Mouse (Mus musculus) CH12.LX (cell line): ENCODE results near the gene Actn4. TPM values are rescaled to one million over a fixed set of nuclear protein-coding genes. Genes with fewer than 3 reads are reported as not detected.

Experiments used
- DNase-seq: peaks from one replicate; pipeline ENCODE4 v3.0.0-alpha.2; 2013; ENCODE audit errors: extremely low read depth
- H3K27ac ChIP-seq: 2 replicates; pipeline ENCODE4 v1.5.1; 2012; ENCODE audit warnings: low read depth, mild to moderate bottlenecking, control low read depth, moderate library complexity; ENCODE audit not compliant: insufficient read depth
- H3K27me3 ChIP-seq: replicated peaks from 2 replicates; pipeline ENCODE3; 2012; ENCODE audit warnings: inconsistent platforms
- H3K36me3 ChIP-seq, 2 experiments: replicated peaks in 1 of 2; 2 replicates each; pipeline versions ENCODE3 to v1.6.1; 2012; ENCODE audit warnings: inconsistent platforms in 1 of 2, low read length in 1 of 2, mild to moderate bottlenecking in 1 of 2, mixed read lengths in 1 of 2, moderate library complexity in 1 of 2; ENCODE audit not compliant: control insufficient read depth in 1 of 2, insufficient read depth in 1 of 2
- H3K4me1 ChIP-seq, 2 experiments: 2 replicates each; pipeline ENCODE4 v1.6.1; 2012; ENCODE audit warnings: inconsistent platforms in 1 of 2, moderate library complexity in 1 of 2; ENCODE audit not compliant: insufficient read depth in 2 of 2, control insufficient read depth in 1 of 2
- H3K4me2 ChIP-seq: 2 replicates; pipeline ENCODE4 v1.6.1; 2012; ENCODE audit warnings: low read depth, mild to moderate bottlenecking, control low read depth; ENCODE audit not compliant: poor library complexity, insufficient read depth, severe bottlenecking
- H3K4me3 ChIP-seq, 3 experiments: fragments of 150-350 bp in 1 of 3; sonication (generic) in 1 of 3; replicated peaks in 1 of 3; 2 replicates each; pipeline versions ENCODE3 to v1.5.1; 2011 to 2012; ENCODE audit warnings: low read depth in 2 of 3, low read length in 2 of 3, mild to moderate bottlenecking in 2 of 3, moderate library complexity in 2 of 3, control low read depth in 1 of 3, improper control_type of control experiment in 1 of 3, inconsistent platforms in 1 of 3, mixed read lengths in 1 of 3; ENCODE audit not compliant: poor library complexity in 1 of 3
- H3K79me2 ChIP-seq: replicated peaks from 2 replicates; pipeline ENCODE4 v1.6.1; 2012; ENCODE audit warnings: mild to moderate bottlenecking, moderate library complexity; ENCODE audit not compliant: control insufficient read depth, poor library complexity, insufficient read depth, severe bottlenecking; ENCODE audit errors: extremely low read depth
- H3K9ac ChIP-seq: 2 replicates; pipeline ENCODE4 v1.6.1; 2012; ENCODE audit warnings: low read depth, mild to moderate bottlenecking, control low read depth, moderate library complexity; ENCODE audit not compliant: insufficient read depth
- H3K9me3 ChIP-seq: replicated peaks from 2 replicates; pipeline ENCODE3; 2012; ENCODE audit warnings: low read length, inconsistent platforms, mixed read lengths
- BHLHE40 ChIP-seq: IDR thresholded peaks from 2 replicates; pipeline ENCODE4 v1.6.1; 2011; ENCODE audit warnings: mild to moderate bottlenecking, low read depth, low read length, improper control_type of control experiment
- CHD2 ChIP-seq: IDR thresholded peaks from 2 replicates; pipeline ENCODE4 v1.6.1; 2011; ENCODE audit warnings: low read length, improper control_type of control experiment
- CTCF ChIP-seq, 2 experiments: IDR thresholded peaks in 1 of 2; conservative IDR thresholded peaks in 1 of 2; 2 replicates each; pipeline ENCODE4 v1.5.1; 2011 to 2012; ENCODE audit warnings: low read depth in 2 of 2, low read length in 2 of 2, improper control_type of control experiment in 1 of 2, inconsistent platforms in 1 of 2, mild to moderate bottlenecking in 1 of 2, moderate library complexity in 1 of 2
- EP300 ChIP-seq: IDR thresholded peaks from 2 replicates; pipeline ENCODE4 v1.6.1; 2011; ENCODE audit warnings: low read length, improper control_type of control experiment
- ETS1 ChIP-seq: conservative IDR thresholded peaks from 2 replicates; pipeline ENCODE4 v1.6.1; 2012; ENCODE audit warnings: low read depth, mild to moderate bottlenecking, inconsistent platforms, low read length, improper control_type of control experiment, moderate library complexity
- JUND ChIP-seq: conservative IDR thresholded peaks from 2 replicates; pipeline ENCODE4 v1.6.1; 2011; ENCODE audit warnings: low read depth, low read length, improper control_type of control experiment
- KAT2A ChIP-seq: IDR thresholded peaks from 2 replicates; pipeline ENCODE4 v1.6.1; 2012; ENCODE audit warnings: low read length, improper control_type of control experiment, inconsistent platforms; ENCODE audit not compliant: insufficient replicate concordance
- MAX ChIP-seq: IDR thresholded peaks from 2 replicates; pipeline ENCODE4 v1.6.1; 2011; ENCODE audit warnings: low read length, improper control_type of control experiment
- MXI1 ChIP-seq: IDR thresholded peaks from 2 replicates; pipeline ENCODE4 v1.6.1; 2011; ENCODE audit warnings: mild to moderate bottlenecking, low read depth, low read length, improper control_type of control experiment
- MYC ChIP-seq: IDR thresholded peaks from 2 replicates; pipeline ENCODE4 v1.6.1; 2011; ENCODE audit warnings: low read depth, mild to moderate bottlenecking, improper control_type of control experiment, low read length
- NELFE ChIP-seq: IDR thresholded peaks from 2 replicates; pipeline ENCODE4 v1.6.1; 2011; ENCODE audit warnings: low read depth, low read length, improper control_type of control experiment
- POLR2A ChIP-seq: IDR thresholded peaks from 2 replicates; pipeline ENCODE4 v1.6.1; 2011; ENCODE audit warnings: low read depth, mild to moderate bottlenecking, improper control_type of control experiment, low read length
- POLR2AphosphoS2 ChIP-seq: IDR thresholded peaks from 2 replicates; pipeline ENCODE4 v1.6.1; 2011; ENCODE audit warnings: low read depth, low read length, improper control_type of control experiment
- RAD21 ChIP-seq: IDR thresholded peaks from 2 replicates; pipeline ENCODE4 v1.6.1; 2011; ENCODE audit warnings: low read depth, mild to moderate bottlenecking, low read length, improper control_type of control experiment, moderate library complexity
- SIN3A ChIP-seq: IDR thresholded peaks from 2 replicates; pipeline ENCODE4 v1.6.1; 2012; ENCODE audit warnings: low read length, improper control_type of control experiment, inconsistent platforms
- SMC3 ChIP-seq: IDR thresholded peaks from 2 replicates; pipeline ENCODE4 v1.6.1; 2011; ENCODE audit warnings: low read depth, low read length, improper control_type of control experiment
- UBTF ChIP-seq: IDR thresholded peaks from 2 replicates; pipeline ENCODE4 v1.6.1; 2012; ENCODE audit warnings: low read depth, mild to moderate bottlenecking, inconsistent platforms, low read length, improper control_type of control experiment, moderate library complexity
- dilution Hi-C: fragments of 300-500 bp; cut with MboI; formaldehyde crosslinking; loops from 2 replicates; pipeline ENCODE4 v1.14.3; 2020; ENCODE audit warnings: low sequenced_read_pairs; ENCODE audit not compliant: extremely low pct_unique_long_range_greater_than_20kb, extremely low pct_ligation_motif_present
- in situ Hi-C: fragments of 300-500 bp; cut with MboI; formaldehyde crosslinking; loops from 3 replicates; pipeline ENCODE4 v1.14.3; 2019; ENCODE audit warnings: low sequenced_read_pairs, low pct_ligation_motif_present, low pct_unique_long_range_greater_than_20kb, mixed read lengths
- polyA plus RNA-seq: library from polyadenylated mRNA; unstranded; fragments of >175 nt; gene quantifications from 2 replicates; pipeline ENCODE4 v1.2.1, GENCODE M21; 2012; ENCODE audit warnings: low read depth; ENCODE audit not compliant: insufficient read length
- total RNA-seq, 2 experiments: library from RNA; depleted of rRNA; stranded (reverse); fragments of 300-350 nt in 1 of 2; fragments of >200 nt in 1 of 2; gene quantifications; 2 replicates each; pipeline ENCODE4 v1.2.3; 2012 to 2014

Actn4 gene
- total and polyA plus RNA-seq, 3 experiments, result 56.9 to 145 (median 63.4) TPM

DNA sequence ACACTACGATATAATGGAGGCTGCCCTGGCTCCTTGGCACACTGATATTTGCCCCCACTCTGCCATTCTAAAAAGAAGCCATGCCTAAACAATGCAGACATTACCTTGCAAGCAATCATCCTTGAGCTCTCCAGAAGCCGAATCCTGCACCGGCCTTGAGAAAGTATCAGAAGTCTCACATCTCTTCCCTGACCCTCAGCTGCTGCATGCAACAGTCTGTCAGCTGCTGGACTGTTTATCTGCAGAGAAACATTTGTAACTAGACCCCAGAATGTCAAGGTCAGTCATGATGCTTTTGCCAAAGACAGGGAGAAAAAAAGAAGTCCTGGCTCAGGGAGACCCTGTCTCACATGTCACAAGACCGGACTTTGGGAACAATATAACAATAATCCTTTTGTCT, 86.0 kb downstream of the Actn4 start:
- dilution Hi-C loops, result no loop called here

DNA sequence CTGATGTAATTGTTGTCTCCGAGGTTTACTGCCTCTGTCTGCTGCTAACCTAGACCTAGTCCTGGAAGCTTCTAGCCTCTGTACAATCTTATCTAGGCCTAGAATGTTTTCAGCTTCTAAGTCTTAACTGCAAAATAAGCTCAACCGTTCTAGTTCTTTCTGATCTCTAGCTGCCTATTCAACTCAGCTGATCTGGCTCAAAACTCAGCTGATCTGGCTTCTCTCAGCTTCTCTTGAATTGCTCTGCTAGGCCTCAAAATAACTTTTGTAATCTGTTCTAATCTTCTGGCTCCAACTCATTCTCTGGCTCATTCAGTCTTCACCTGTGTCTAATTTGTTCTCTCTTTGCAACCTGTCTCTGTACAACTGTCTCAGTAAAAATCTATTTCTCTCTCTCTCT, 87.6 kb downstream of the Actn4 start:
- H3K4me2 ChIP-seq, result no peak overlapping the region
- peaks cover under 1 to 4% of the 10 kb centered on the region in 2 experiments; a peak in 3 of 4 replicates for H3K4me1 ChIP-seq
- H3K4me3 ChIP-seq, result no peak overlapping the region
- no peaks in the 10 kb centered on the region for H3K27me3 ChIP-seq
- H3K79me2 ChIP-seq, result no peaks in the 10 kb centered on the region
- DNase-seq, result no peak
- in situ Hi-C loops, result loop anchor here (5.0 kb wide), 1 partner anchor 33 kb away; no protein-coding TSS in a partner anchor
- H3K9ac ChIP-seq, result no peak overlapping the region
- no peak for TF ChIP-seq JUND
- TF ChIP-seq MYC, result no peak
- no peak for TF ChIP-seq EP300
- no peak for TF ChIP-seq BHLHE40
- no peak for TF ChIP-seq UBTF
- TF ChIP-seq RAD21, result no peak
- TF ChIP-seq ETS1, result no peak
- no peak for TF ChIP-seq KAT2A
- TF ChIP-seq MXI1, result no peak
- no peak for TF ChIP-seq CHD2
- no peak for TF ChIP-seq POLR2AphosphoS2
- no peak for TF ChIP-seq POLR2A
- no peak for TF ChIP-seq SMC3
- no peak for TF ChIP-seq CTCF (conservative IDR thresholded peaks at IDR 0.05 in 1 of 2, IDR thresholded peaks at IDR 0.05 in 1 of 2; ENCODE audit: low read depth in 2 of 2, low read length in 2 of 2)
- no peak for TF ChIP-seq NELFE
- no peak for TF ChIP-seq SIN3A
- H3K9me3 ChIP-seq, result no peaks in the 10 kb centered on the region
- no peaks in the 10 kb centered on the region for H3K36me3 ChIP-seq
- dilution Hi-C loops, result no loop called here
- H3K27ac ChIP-seq, result no peak overlapping the region

More for the DNA sequence above, 86.0 kb downstream of the Actn4 start:
- Histone ChIP-seq H3K4me3 (no peak overlapping the region), H3K9me3 (no peaks in the 10 kb centered on the region), H3K9ac (no peak overlapping the region), H3K4me2 (no peak overlapping the region), H3K79me2 (no peaks in the 10 kb centered on the region), H3K27me3 (no peaks in the 10 kb centered on the region), H3K4me1 (peaks cover 3 to 14% of the 10 kb centered on the region in 2 experiments; a peak in 3 of 4 replicates), H3K36me3 (no peaks in the 10 kb centered on the region), H3K27ac (no peak overlapping the region)
- TF ChIP-seq MAX (no peak), POLR2AphosphoS2 (no peak), ETS1 (no peak)
- in situ Hi-C loops, result no loop called here
- no peak for DNase-seq
